Mouse (Mus musculus): ENCODE data around the gene Vmn1r44. TPM values are rescaled to one million over a fixed set of nuclear protein-coding genes. Genes with fewer than 3 reads are reported as not detected.
"Not testable (repeated sequence)": the region's sequence is repeated elsewhere in the genome, so short reads cannot be mapped to it uniquely, and the experiment has no call there.

The Vmn1r44 gene
- polyA plus RNA-seq, 1 experiment from 2014 or later = not detected

GRCm38 (mm10) chr6:89876963-89877362 lies 6.5 kb upstream of the Vmn1r44 start:
- no peaks in the 10 kb centered on the region for H3K4me1 ChIP-seq (replicated peaks; ENCODE audit: insufficient read depth, low read length)
- WGBS = 81% methylated on average over 2 of the region's 2 CpGs
- H3K9me3 ChIP-seq (replicated peaks; ENCODE audit: low read length) = no peaks in the 10 kb centered on the region
- ATAC-seq (replicated peaks; ENCODE audit: low FRiP score, low read depth) (no peak), DNase-seq (ENCODE audit: low spot score) (no peak)
- no peak overlapping the region for H3K27ac ChIP-seq
- H3K4me2 ChIP-seq (ENCODE audit: low read length) = no peak overlapping the region
- H3K27me3 ChIP-seq (ENCODE audit: insufficient read depth, low read length) = no peaks in the 10 kb centered on the region
- H3K36me3 ChIP-seq (ENCODE audit: insufficient read depth, low read length) = no peaks in the 10 kb centered on the region
- TF ChIP-seq CTCF (IDR thresholded peaks at IDR 0.05; ENCODE audit: low read depth) = no peak
- no peak overlapping the region for H3K4me3 ChIP-seq (replicated peaks; ENCODE audit: low read depth, low read length)
- no peak overlapping the region for H3K9ac ChIP-seq (ENCODE audit: low read depth, low read length)

GRCm38 (mm10) chr6:89880867-89881266 lies 2.6 kb upstream of the Vmn1r44 start:
- no peak for TF ChIP-seq CTCF (IDR thresholded peaks at IDR 0.05; ENCODE audit: low read depth)
- H3K27me3 ChIP-seq (ENCODE audit: insufficient read depth, low read length) = no peaks in the 10 kb centered on the region
- H3K36me3 ChIP-seq (ENCODE audit: insufficient read depth, low read length) = no peaks in the 10 kb centered on the region
- H3K9ac ChIP-seq (ENCODE audit: low read depth, low read length) = no peak overlapping the region
- H3K4me1 ChIP-seq (replicated peaks; ENCODE audit: insufficient read depth, low read length) = no peaks in the 10 kb centered on the region
- no peak overlapping the region for H3K4me2 ChIP-seq (ENCODE audit: low read length)
- H3K4me3 ChIP-seq (replicated peaks; ENCODE audit: low read depth, low read length) = no peak overlapping the region
- DNase-seq (ENCODE audit: low spot score) = no peak
- no peaks in the 10 kb centered on the region for H3K9me3 ChIP-seq (replicated peaks; ENCODE audit: low read length)
- H3K27ac ChIP-seq = no peak overlapping the region
- no peak for ATAC-seq (replicated peaks; ENCODE audit: low FRiP score, low read depth)

GRCm38 (mm10) chr6:89883812-89884211 lies 352 bp downstream of the Vmn1r44 start:
- Histone ChIP-seq H3K9me3 (replicated peaks; ENCODE audit: low read length) (no peaks in the 10 kb centered on the region), H3K4me1 (replicated peaks; ENCODE audit: insufficient read depth, low read length) (no peaks in the 10 kb centered on the region), H3K36me3 (ENCODE audit: insufficient read depth, low read length) (no peaks in the 10 kb centered on the region), H3K27me3 (ENCODE audit: insufficient read depth, low read length) (no peaks in the 10 kb centered on the region), H3K9ac (ENCODE audit: low read depth, low read length) (no peak overlapping the region), H3K4me3 (replicated peaks; ENCODE audit: low read depth, low read length) (no peak overlapping the region), H3K4me2 (ENCODE audit: low read length) (no peak overlapping the region), H3K27ac (no peak overlapping the region)
- ATAC-seq (replicated peaks; ENCODE audit: low FRiP score, low read depth) (no peak), DNase-seq (ENCODE audit: low spot score) (no peak)
- WGBS = 54% methylated on average over 2 of the region's 2 CpGs
- no peak for TF ChIP-seq CTCF (IDR thresholded peaks at IDR 0.05; ENCODE audit: low read depth)

GRCm38 (mm10) chr6:89940498-89940897 lies 57.0 kb downstream of the Vmn1r44 start, which contains the start of gene Vmn1r45:
Gene Vmn1r45 (minus strand): TSS chr6:89940598.
- not testable (repeated sequence) for H3K4me1 ChIP-seq (replicated peaks; ENCODE audit: insufficient read depth, low read length); H3K4me2 ChIP-seq (ENCODE audit: low read length); H3K27me3 ChIP-seq (ENCODE audit: insufficient read depth, low read length); ATAC-seq (replicated peaks; ENCODE audit: low FRiP score, low read depth); H3K27ac ChIP-seq; DNase-seq (ENCODE audit: low spot score); H3K9me3 ChIP-seq (replicated peaks; ENCODE audit: low read length); H3K4me3 ChIP-seq (replicated peaks; ENCODE audit: low read depth, low read length); H3K36me3 ChIP-seq (ENCODE audit: insufficient read depth, low read length); H3K9ac ChIP-seq (ENCODE audit: low read depth, low read length)
- 92% methylated on average over 2 of the region's 2 CpGs for WGBS

- Histone ChIP-seq H3K4me2 (ENCODE audit: low read length) (no peak overlapping the region), H3K4me3 (replicated peaks; ENCODE audit: low read depth, low read length) (no peak overlapping the region), H3K4me1 (replicated peaks; ENCODE audit: insufficient read depth, low read length) (no peaks in the 10 kb centered on the region), H3K9me3 (replicated peaks; ENCODE audit: low read length) (no peaks in the 10 kb centered on the region), H3K27ac (no peak overlapping the region), H3K9ac (ENCODE audit: low read depth, low read length) (no peak overlapping the region), H3K36me3 (ENCODE audit: insufficient read depth, low read length) (no peaks in the 10 kb centered on the region), H3K27me3 (ENCODE audit: insufficient read depth, low read length) (no peaks in the 10 kb centered on the region)
- ATAC-seq (replicated peaks; ENCODE audit: low FRiP score, low read depth) = no peak
- 83% methylated on average over 2 of the region's 2 CpGs for WGBS
- DNase-seq (ENCODE audit: low spot score) = no peak
- no peak for TF ChIP-seq CTCF (IDR thresholded peaks at IDR 0.05; ENCODE audit: low read depth)
Measured at GRCm38 (mm10) chr6:89940926-89941325, 57.5 kb downstream of the Vmn1r44 start.

Other genes with a start within 250 kb of the Vmn1r44 start
- 27.9 and 29.2 TPM in 2 replicates for gene Txnrd3, start 239.7 kb upstream of the Vmn1r44 start, polyA plus RNA-seq (2015; fragmentation: Nextera tagmentation; extraction: Ambion mirVana)
- gene Vmn1r40, start 176.1 kb upstream of the Vmn1r44 start, polyA plus RNA-seq (2015; fragmentation: Nextera tagmentation; extraction: Ambion mirVana) = not detected in 2 replicates
- not detected in 2 replicates for gene Vmn1r41, start 142.9 kb upstream of the Vmn1r44 start, polyA plus RNA-seq (2015; fragmentation: Nextera tagmentation; extraction: Ambion mirVana)
- gene Vmn1r42, start 7.2 kb upstream of the Vmn1r44 start, polyA plus RNA-seq (2015; fragmentation: Nextera tagmentation; extraction: Ambion mirVana) = not detected in 2 replicates
- gene Vmn1r43, start 7.2 kb upstream of the Vmn1r44 start, polyA plus RNA-seq (2015; fragmentation: Nextera tagmentation; extraction: Ambion mirVana) = not detected in 2 replicates
- not detected in 2 replicates for gene Vmn1r45, start 56.9 kb downstream of the Vmn1r44 start, polyA plus RNA-seq (2015; fragmentation: Nextera tagmentation; extraction: Ambion mirVana)
- gene Vmn1r46, start 85.7 kb downstream of the Vmn1r44 start, polyA plus RNA-seq (2015; fragmentation: Nextera tagmentation; extraction: Ambion mirVana) = not detected in 2 replicates
- not detected in 2 replicates for gene Vmn1r47, start 132.5 kb downstream of the Vmn1r44 start, polyA plus RNA-seq (2015; fragmentation: Nextera tagmentation; extraction: Ambion mirVana)
- not detected in 2 replicates for gene Vmn1r48, start 153.2 kb downstream of the Vmn1r44 start, polyA plus RNA-seq (2015; fragmentation: Nextera tagmentation; extraction: Ambion mirVana)
- not detected in 2 replicates for gene Vmn1r49, start 194.8 kb downstream of the Vmn1r44 start, polyA plus RNA-seq (2015; fragmentation: Nextera tagmentation; extraction: Ambion mirVana)
- gene Vmn1r50, start 217.8 kb downstream of the Vmn1r44 start, polyA plus RNA-seq (2015; fragmentation: Nextera tagmentation; extraction: Ambion mirVana) = not detected in 2 replicates
- gene Vmn1r51, start 238.9 kb downstream of the Vmn1r44 start, polyA plus RNA-seq (2015; fragmentation: Nextera tagmentation; extraction: Ambion mirVana) = 0.03 TPM in 1 of 2 replicates, not detected in the other

Data from kidney, postnatal 0 days (tissue).